Mouse (Mus musculus) gastrocnemius, adult 2 months (tissue): ENCODE data around the gene Calhm3. TPM values are rescaled to one million over a fixed set of nuclear protein-coding genes. Genes with fewer than 3 reads are reported as not detected.

Experiments
- DNase-seq: peaks from one replicate; pipeline ENCODE4 v3.0.0; 2022
- H3K27ac ChIP-seq: fragments of 200-600 bp; 2 replicates; pipeline ENCODE4 v1.8.1; 2022; ENCODE audit warnings: mild to moderate bottlenecking
- H3K4me3 ChIP-seq: fragments of 200-600 bp; 2 replicates; pipeline ENCODE4 v1.8.1; 2022; ENCODE audit warnings: mild to moderate bottlenecking, moderate library complexity
- CTCF ChIP-seq: fragments of 200-600 bp; IDR thresholded peaks from 2 replicates; pipeline ENCODE4 v1.8.1; 2022; ENCODE audit warnings: antibody characterized with exemption, mild to moderate bottlenecking, moderate library complexity
- intact Hi-C: fragments of 180-260 bp; cut with DNase I; formaldehyde crosslinking; loops from one replicate; pipeline ENCODE4 v1.15.1; 2025
- total RNA-seq, 2 experiments: library from RNA; stranded (reverse); gene quantifications; 2 replicates each; pipeline ENCODE4 v1.2.3; 2021

Calhm3 gene
- total RNA-seq, 2 experiments from 2014 or later, result not detected

- DNase-seq, result no peak
- Histone ChIP-seq H3K4me3 (no peak overlapping the region), H3K27ac (no peak overlapping the region)
- no peak for TF ChIP-seq CTCF
- intact Hi-C loops, result no loop called here
Observed at GRCm38 (mm10) chr19:47130551-47131125, 26.9 kb downstream of the Calhm3 start.

GRCm38 (mm10) chr19:47128835-47129234, 28.7 kb downstream of the Calhm3 start:
- H3K27ac ChIP-seq, result no peak overlapping the region
- intact Hi-C loops, result no loop called here

GRCm38 (mm10) chr19:47128164-47128563, 29.4 kb downstream of the Calhm3 start:
- no peak for DNase-seq
- Histone ChIP-seq H3K4me3 (no peak overlapping the region), H3K27ac (no peak overlapping the region)
- intact Hi-C loops, result no loop called here
- TF ChIP-seq CTCF, result no peak

More at GRCm38 (mm10) chr19:47128835-47129234, 28.7 kb downstream of the Calhm3 start:
- no peak for DNase-seq
- TF ChIP-seq CTCF, result no peak
- H3K4me3 ChIP-seq, result no peak overlapping the region

GRCm38 (mm10) chr19:47122802-47123201, 34.8 kb downstream of the Calhm3 start:
- intact Hi-C loops, result loop anchor here (1.0 kb wide), 1 partner anchor 46 kb away; no protein-coding TSS in a partner anchor
- Histone ChIP-seq H3K27ac (no peak overlapping the region), H3K4me3 (no peak overlapping the region)
- peak; percentile 79 for TF ChIP-seq CTCF
- DNase-seq, result no peak

GRCm38 (mm10) chr19:47121054-47121453, 36.5 kb downstream of the Calhm3 start:
- Histone ChIP-seq H3K4me3 (no peak overlapping the region), H3K27ac (no peak overlapping the region)
- peak; percentile 80 for TF ChIP-seq CTCF
- intact Hi-C loops, result no loop called here
- no peak for DNase-seq

GRCm38 (mm10) chr19:47118634-47119033, 38.9 kb downstream of the Calhm3 start:
- intact Hi-C loops, result no loop called here
- Histone ChIP-seq H3K27ac (no peak overlapping the region), H3K4me3 (no peak overlapping the region)
- no peak for TF ChIP-seq CTCF
- DNase-seq, result no peak

- Histone ChIP-seq H3K27ac (no peak overlapping the region), H3K4me3 (no peak overlapping the region)
- TF ChIP-seq CTCF, result no peak
- DNase-seq, result no peak
- intact Hi-C loops, result no loop called here
Observed at GRCm38 (mm10) chr19:47104641-47105271, 52.8 kb downstream of the Calhm3 start.

Other genes starting within 250 kb of the Calhm3 start
- not detected for gene Ina, start 143.1 kb downstream of the Calhm3 start, total RNA-seq
- 10 to 100 TPM in 1 of 2 experiments, 1 to 10 TPM in 1; 9.5 to 18.2 TPM for gene Nt5c2, start 142.6 kb downstream of the Calhm3 start, total RNA-seq
- gene Pcgf6, start 106.9 kb downstream of the Calhm3 start, total RNA-seq, result 1 to 10 TPM; 4.7 to 5.3 TPM
- gene Taf5, start 90.0 kb downstream of the Calhm3 start, total RNA-seq, result 1 to 10 TPM; 2.5 to 3.3 TPM
- gene Usmg5, start 67.1 kb downstream of the Calhm3 start, total RNA-seq, result 1,000 to 10,000 TPM; 1,097 to 1,442 TPM
- 1 to 10 TPM; 8.0 to 8.6 TPM for gene Pdcd11, start 67.0 kb downstream of the Calhm3 start, total RNA-seq
- 1 to 10 TPM; 1.6 to 2.3 TPM for gene Calhm2, start 19.5 kb downstream of the Calhm3 start, total RNA-seq
- gene Calhm1, start 13.5 kb downstream of the Calhm3 start, total RNA-seq, result not detected
- gene Neurl1a, start 21.1 kb upstream of the Calhm3 start, total RNA-seq, result 100 to 1,000 TPM; 124 to 133 TPM